Mouse (Mus musculus) kidney, embryonic 15.5 days (tissue): ENCODE data around the gene Cep295nl. TPM values are rescaled to one million over a fixed set of nuclear protein-coding genes. Genes with fewer than 3 reads are reported as not detected.

Experiments used
- ATAC-seq: fragments of 200-750 bp; cut with Nextera tagmentation; replicated peaks from 2 replicates; pipeline ENCODE4 v1.8.0; 2017; ENCODE audit warnings: moderate TSS enrichment; ENCODE audit not compliant: low FRiP score
- H3K27ac ChIP-seq: fragments of 300-500 bp; sonication (generic); 2 replicates; pipeline ENCODE4 v1.5.1; 2015; ENCODE audit warnings: mild to moderate bottlenecking, inconsistent platforms
- H3K27me3 ChIP-seq: fragments of 300-500 bp; sonication (generic); 2 replicates; pipeline ENCODE4 v1.6.1; 2015; ENCODE audit warnings: inconsistent platforms
- H3K36me3 ChIP-seq: fragments of 300-500 bp; sonication (generic); 2 replicates; pipeline ENCODE4 v1.6.1; 2015; ENCODE audit warnings: inconsistent platforms
- H3K4me1 ChIP-seq: fragments of 300-500 bp; sonication (generic); 2 replicates; pipeline ENCODE4 v1.6.1; 2015; ENCODE audit warnings: inconsistent platforms
- H3K4me2 ChIP-seq: fragments of 300-500 bp; sonication (generic); 2 replicates; pipeline ENCODE4 v1.6.1; 2015; ENCODE audit warnings: moderate library complexity, mild to moderate bottlenecking, inconsistent platforms
- H3K4me3 ChIP-seq: fragments of 300-500 bp; sonication (generic); replicated peaks from 2 replicates; pipeline ENCODE4 v1.5.1; 2015; ENCODE audit warnings: mild to moderate bottlenecking, inconsistent platforms
- H3K9ac ChIP-seq: fragments of 300-500 bp; sonication (generic); 2 replicates; pipeline ENCODE4 v1.6.1; 2015; ENCODE audit warnings: mild to moderate bottlenecking, inconsistent platforms
- H3K9me3 ChIP-seq: fragments of 300-500 bp; sonication (generic); replicated peaks from 2 replicates; pipeline ENCODE4 v1.6.1; 2016; ENCODE audit warnings: inconsistent platforms
- WGBS: fragments of 180-500 bp; shearing (Covaris S2); methylation state at CpG from one replicate; pipeline ENCODE4 v1.1.7; 2015; ENCODE audit warnings: mixed read lengths; 5-methylcytosine and 5-hydroxymethylcytosine counted together
- polyA plus RNA-seq: library from polyadenylated mRNA; unstranded; fragments of >200 nt; fragmentation: Nextera tagmentation; extraction: Ambion mirVana; gene quantifications from 2 replicates; pipeline ENCODE4 v1.2.1, GENCODE M21; 2015

Cep295nl gene
- polyA plus RNA-seq, 1 experiment from 2014 or later = 0.44 TPM

GRCm38 (mm10) chr11:118354636-118355191, 12.4 kb upstream of the Cep295nl start:
- Histone ChIP-seq H3K4me1 (peaks cover 48% of the 10 kb centered on the region), H3K4me3 (peak overlapping the region; percentile 72), H3K27ac (peak overlapping the region; percentile 88), H3K36me3 (0 out of 2 replicates have a peak, but pooled peaks cover 7% of the 10 kb centered on the region), H3K4me2 (peak overlapping the region; percentile 82), H3K9ac (peak overlapping the region; percentile 91), H3K9me3 (no peaks in the 10 kb centered on the region), H3K27me3 (no peaks in the 10 kb centered on the region)
- ATAC-seq = peak; percentile 41; the same call in 1 of the 2 replicates
- 1% methylated on average over 44 of the region's 47 CpGs for WGBS

DNA sequence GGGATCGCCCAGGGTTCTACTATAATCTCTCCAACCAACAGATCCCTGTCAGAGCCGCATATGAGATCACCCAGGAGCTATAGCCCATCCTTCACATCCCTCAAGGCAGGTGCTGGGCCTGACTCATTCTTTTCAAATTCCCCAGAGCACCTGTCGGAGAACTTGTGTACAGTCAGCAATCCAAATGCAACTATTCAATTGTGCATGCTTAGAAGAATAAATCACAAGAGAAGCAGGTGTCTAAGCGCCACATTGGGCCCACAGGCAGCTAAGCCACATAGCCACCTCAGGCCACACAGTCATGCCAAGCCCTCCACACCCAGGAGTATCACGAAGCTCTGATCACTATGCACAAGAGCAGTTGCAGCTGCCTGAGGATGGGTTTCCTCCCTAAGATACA, 7.2 kb upstream of the Cep295nl start:
- Histone ChIP-seq H3K27me3 (no peaks in the 10 kb centered on the region), H3K9ac (no peak overlapping the region), H3K4me3 (no peak overlapping the region), H3K9me3 (no peaks in the 10 kb centered on the region), H3K4me1 (peaks cover 80% of the 10 kb centered on the region), H3K36me3 (0 out of 2 replicates have a peak, but pooled peaks cover 7% of the 10 kb centered on the region), H3K4me2 (no peak overlapping the region), H3K27ac (peak overlapping the region; percentile 87)
- ATAC-seq = no peak
- WGBS = 81% methylated on average over 5 of the region's 5 CpGs

GRCm38 (mm10) chr11:118348877-118349276, 6.6 kb upstream of the Cep295nl start:
- Histone ChIP-seq H3K27ac (peak overlapping the region; percentile 87), H3K36me3 (0 out of 2 replicates have a peak, but pooled peaks cover 7% of the 10 kb centered on the region), H3K9ac (0 out of 2 replicates have a peak overlapping the region, but pooled peaks have one; percentile 34)

GRCm38 (mm10) chr11:118348419-118348818, 6.1 kb upstream of the Cep295nl start:
- peak overlapping the region; percentile 87 for H3K27ac ChIP-seq
- no peaks in the 10 kb centered on the region for H3K9me3 ChIP-seq
- H3K27me3 ChIP-seq = no peaks in the 10 kb centered on the region
- no peak overlapping the region for H3K4me3 ChIP-seq
- peaks cover 75% of the 10 kb centered on the region for H3K4me1 ChIP-seq
- no peak for ATAC-seq
- H3K36me3 ChIP-seq = 0 out of 2 replicates have a peak, but pooled peaks cover 7% of the 10 kb centered on the region
- peak overlapping the region; percentile 21; the same call in 1 of the 2 replicates for H3K4me2 ChIP-seq
- 37% methylated on average over 3 of the region's 3 CpGs for WGBS
- H3K9ac ChIP-seq = no peak overlapping the region

More at GRCm38 (mm10) chr11:118348877-118349276, 6.6 kb upstream of the Cep295nl start:
- peak; percentile 47 for ATAC-seq
- Histone ChIP-seq H3K4me1 (peaks cover 75% of the 10 kb centered on the region), H3K4me2 (peak overlapping the region; percentile 21; the same call in 1 of the 2 replicates), H3K4me3 (no peak overlapping the region), H3K27me3 (no peaks in the 10 kb centered on the region), H3K9me3 (no peaks in the 10 kb centered on the region)
- 32% methylated on average over 5 of the region's 5 CpGs for WGBS

- Histone ChIP-seq H3K27me3 (no peaks in the 10 kb centered on the region), H3K27ac (0 out of 2 replicates have a peak overlapping the region, but pooled peaks have one; percentile 28), H3K36me3 (0 out of 2 replicates have a peak, but pooled peaks cover 7% of the 10 kb centered on the region), H3K9me3 (no peaks in the 10 kb centered on the region), H3K4me3 (no peak overlapping the region), H3K4me2 (no peak overlapping the region), H3K9ac (no peak overlapping the region), H3K4me1 (peaks cover 75% of the 10 kb centered on the region)
- WGBS = 68% methylated on average over 12 of the region's 12 CpGs
- ATAC-seq = no peak
Measured at GRCm38 (mm10) chr11:118347911-118348310, 5.6 kb upstream of the Cep295nl start.

GRCm38 (mm10) chr11:118347391-118347790, 5.1 kb upstream of the Cep295nl start:
- Histone ChIP-seq H3K9me3 (no peaks in the 10 kb centered on the region), H3K36me3 (0 out of 2 replicates have a peak, but pooled peaks cover 3% of the 10 kb centered on the region), H3K27ac (0 out of 2 replicates have a peak overlapping the region, but pooled peaks have one; percentile 28), H3K9ac (no peak overlapping the region), H3K4me1 (peaks cover 75% of the 10 kb centered on the region), H3K4me3 (no peak overlapping the region), H3K27me3 (no peaks in the 10 kb centered on the region), H3K4me2 (no peak overlapping the region)
- 89% methylated on average over 2 of the region's 2 CpGs for WGBS
- no peak for ATAC-seq

DNA sequence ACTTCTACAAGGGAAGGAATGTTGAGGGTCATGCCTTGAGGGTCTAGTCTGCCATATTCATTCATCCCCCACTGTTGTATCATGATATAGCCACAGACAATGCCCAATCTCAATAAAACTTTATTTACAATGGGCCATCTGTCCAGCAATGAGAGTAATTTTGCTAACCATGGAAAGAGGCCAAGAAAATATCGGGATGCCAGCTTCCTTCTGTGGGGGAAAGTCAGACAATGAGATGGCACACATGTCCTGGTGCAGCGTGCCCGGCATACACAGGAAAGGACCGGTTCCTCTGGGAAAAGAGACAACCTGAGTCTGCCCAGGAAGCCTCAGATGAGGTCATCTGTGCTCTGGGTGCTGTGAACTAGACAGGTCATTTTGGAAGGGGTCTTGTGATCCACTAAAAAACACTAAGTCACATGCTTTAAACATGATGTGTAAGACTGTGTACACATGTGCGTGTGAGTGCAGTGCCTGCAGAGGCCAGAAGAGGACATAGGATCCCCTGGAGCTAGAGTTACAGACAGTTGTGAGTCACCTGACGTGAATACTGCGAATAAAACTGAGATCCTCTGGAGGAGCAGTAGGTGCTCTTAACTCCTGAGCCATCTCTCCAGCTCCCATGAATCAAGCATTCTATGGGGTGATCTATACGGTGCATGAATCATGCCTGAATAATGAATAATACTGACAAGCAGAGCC, 4.2 kb upstream of the Cep295nl start:
- H3K4me3 ChIP-seq = no peak overlapping the region
- no peak overlapping the region for H3K9ac ChIP-seq
- peaks cover 75% of the 10 kb centered on the region for H3K4me1 ChIP-seq
- no peaks in the 10 kb centered on the region for H3K9me3 ChIP-seq
- no peak overlapping the region for H3K27ac ChIP-seq
- 80% methylated on average over 8 of the region's 8 CpGs for WGBS
- no peak overlapping the region for H3K4me2 ChIP-seq
- H3K27me3 ChIP-seq = no peaks in the 10 kb centered on the region
- no peak for ATAC-seq
- no peaks in the 10 kb centered on the region for H3K36me3 ChIP-seq

DNA sequence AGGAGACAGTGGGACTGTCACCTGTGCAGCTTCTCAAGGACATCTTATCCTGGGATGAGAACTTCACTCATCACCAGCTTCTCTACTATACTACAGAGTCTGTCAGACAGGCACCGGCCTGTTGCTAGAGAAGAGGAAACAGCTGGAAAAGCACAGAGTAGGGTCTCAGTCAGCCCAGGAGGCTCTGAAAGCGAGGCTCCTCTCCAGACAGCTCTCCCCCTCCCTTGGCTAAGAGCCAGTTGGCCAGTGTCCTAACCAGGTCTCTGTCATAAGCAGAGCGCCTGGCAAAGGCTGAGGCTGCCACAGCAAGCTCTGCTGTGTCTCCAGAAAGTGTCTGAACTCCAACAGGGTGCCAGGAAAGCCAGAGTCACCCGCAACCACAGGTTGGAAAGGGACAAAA, 3.4 kb upstream of the Cep295nl start:
- Histone ChIP-seq H3K27ac (peak overlapping the region; percentile 10; the same call in 1 of the 2 replicates), H3K4me1 (peaks cover 74% of the 10 kb centered on the region), H3K9ac (no peak overlapping the region), H3K36me3 (no peaks in the 10 kb centered on the region), H3K9me3 (no peaks in the 10 kb centered on the region), H3K4me3 (no peak overlapping the region), H3K27me3 (no peaks in the 10 kb centered on the region), H3K4me2 (no peak overlapping the region)
- ATAC-seq = no peak
- 46% methylated on average over 4 of the region's 4 CpGs for WGBS

GRCm38 (mm10) chr11:118343629-118344028, 1.3 kb upstream of the Cep295nl start:
- 78% methylated on average over 2 of the region's 2 CpGs for WGBS
- H3K27me3 ChIP-seq = no peaks in the 10 kb centered on the region
- H3K9ac ChIP-seq = no peak overlapping the region
- H3K36me3 ChIP-seq = peaks cover 3% of the 10 kb centered on the region; the same call in 1 of the 2 replicates
- H3K27ac ChIP-seq = 0 out of 2 replicates have a peak overlapping the region, but pooled peaks have one; percentile 70
- no peaks in the 10 kb centered on the region for H3K9me3 ChIP-seq
- no peak overlapping the region for H3K4me3 ChIP-seq
- H3K4me2 ChIP-seq = no peak overlapping the region
- no peak for ATAC-seq
- H3K4me1 ChIP-seq = peaks cover 65% of the 10 kb centered on the region

GRCm38 (mm10) chr11:118337491-118338168, 4.7 kb downstream of the Cep295nl start:
- H3K9ac ChIP-seq = no peak overlapping the region
- WGBS = 56% methylated on average over 8 of the region's 8 CpGs
- H3K27ac ChIP-seq = no peak overlapping the region
- H3K4me1 ChIP-seq = peaks cover 32% of the 10 kb centered on the region
- H3K4me2 ChIP-seq = no peak overlapping the region
- ATAC-seq = no peak
- H3K9me3 ChIP-seq = no peaks in the 10 kb centered on the region
- H3K36me3 ChIP-seq = peaks cover 14% of the 10 kb centered on the region
- no peak overlapping the region for H3K4me3 ChIP-seq
- no peaks in the 10 kb centered on the region for H3K27me3 ChIP-seq

DNA sequence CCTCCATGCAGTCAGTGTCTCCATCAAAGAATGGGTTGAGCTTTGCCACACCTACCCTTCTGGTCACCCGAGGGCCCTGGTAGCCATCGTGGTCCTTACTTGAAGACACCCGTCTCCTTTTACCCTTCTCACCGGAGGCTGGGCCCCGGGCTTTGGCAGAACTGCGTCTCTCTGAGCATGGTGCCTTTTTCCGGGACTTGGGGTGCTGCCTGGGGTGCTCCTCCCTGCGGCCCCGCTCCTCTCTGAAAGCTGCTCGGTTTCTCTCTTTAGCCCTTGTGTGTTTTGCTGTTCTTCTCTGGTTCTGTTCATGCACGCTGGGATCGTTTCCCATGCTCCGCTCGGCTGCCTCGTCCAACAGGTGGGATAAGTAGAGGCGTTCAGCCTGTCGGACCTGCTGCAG, 8.9 kb downstream of the Cep295nl start:
- 77% methylated on average over 17 of the region's 17 CpGs for WGBS
- no peak overlapping the region for H3K4me2 ChIP-seq
- no peak overlapping the region for H3K4me3 ChIP-seq
- H3K4me1 ChIP-seq = peaks cover 10% of the 10 kb centered on the region; the same call in 1 of the 2 replicates
- peaks cover 36% of the 10 kb centered on the region for H3K36me3 ChIP-seq
- no peak overlapping the region for H3K27ac ChIP-seq
- H3K9ac ChIP-seq = no peak overlapping the region
- no peak for ATAC-seq
- H3K9me3 ChIP-seq = no peaks in the 10 kb centered on the region
- no peaks in the 10 kb centered on the region for H3K27me3 ChIP-seq

DNA sequence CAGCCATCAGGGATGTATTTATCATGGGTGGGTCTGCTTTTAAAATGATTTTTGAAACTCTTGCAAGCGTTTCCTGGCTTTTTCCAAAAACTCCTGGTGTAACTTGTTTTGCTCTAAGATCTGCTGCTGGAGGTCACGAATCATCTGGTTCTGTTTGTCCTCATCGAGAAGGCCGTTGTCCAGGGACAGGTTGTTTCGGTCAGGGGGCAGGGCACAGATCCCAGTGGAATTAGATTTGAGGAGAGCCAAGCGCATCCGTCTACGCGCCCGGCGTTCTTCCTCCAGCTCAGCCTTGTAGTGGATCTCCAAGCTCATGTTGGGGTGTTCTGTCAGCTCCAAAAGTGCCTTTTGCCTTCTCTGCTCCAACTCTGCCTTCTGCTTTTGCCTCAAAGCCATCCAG, 9.9 kb downstream of the Cep295nl start:
- 90% methylated on average over 11 of the region's 11 CpGs for WGBS
- no peaks in the 10 kb centered on the region for H3K27me3 ChIP-seq
- no peak overlapping the region for H3K9ac ChIP-seq

More for the DNA sequence above, 9.9 kb downstream of the Cep295nl start:
- ATAC-seq = no peak
- H3K9me3 ChIP-seq = no peaks in the 10 kb centered on the region
- H3K4me2 ChIP-seq = no peak overlapping the region
- H3K4me3 ChIP-seq = no peak overlapping the region
- H3K4me1 ChIP-seq = peaks cover 18% of the 10 kb centered on the region
- H3K36me3 ChIP-seq = peaks cover 36% of the 10 kb centered on the region
- no peak overlapping the region for H3K27ac ChIP-seq
